Mouse (Mus musculus) spleen, adult 2 months (tissue): ENCODE measurements around the gene Ankrd52. TPM values are rescaled to one million over a fixed set of nuclear protein-coding genes. Genes with fewer than 3 reads are reported as not detected.

ENCODE experiments used
- DNase-seq, 2 experiments: peaks; one replicate each; pipeline versions ENCODE4 v3.0.0 to v3.0.0-alpha.2; 2012 to 2021; ENCODE audit warnings: low spot score in 2 of 2, low read depth in 1 of 2
- H3K27ac ChIP-seq: fragments of 200-500 bp; 2 replicates; pipeline ENCODE4 v1.5.1; 2012; ENCODE audit warnings: low read length, inconsistent platforms; ENCODE audit not compliant: insufficient read depth
- H3K27me3 ChIP-seq: fragments of 200-500 bp; 2 replicates; pipeline ENCODE4 v1.6.1; 2012; ENCODE audit warnings: mild to moderate bottlenecking, moderate library complexity, low read length, inconsistent platforms; ENCODE audit not compliant: control insufficient read depth, insufficient read depth
- H3K36me3 ChIP-seq: fragments of 200-500 bp; 2 replicates; pipeline ENCODE4 v1.6.1; 2012; ENCODE audit warnings: mild to moderate bottlenecking, low read length, inconsistent platforms; ENCODE audit not compliant: control insufficient read depth, insufficient read depth
- H3K4me1 ChIP-seq: fragments of 200-500 bp; 2 replicates; pipeline ENCODE4 v1.6.1; 2011; ENCODE audit warnings: inconsistent platforms; ENCODE audit not compliant: control insufficient read depth, insufficient read depth, insufficient read length
- H3K4me3 ChIP-seq: fragments of 200-500 bp; 2 replicates; pipeline ENCODE4 v1.5.1; 2011; ENCODE audit warnings: mild to moderate bottlenecking, inconsistent platforms; ENCODE audit not compliant: insufficient read depth, insufficient read length; ENCODE audit errors: extremely low read depth
- CTCF ChIP-seq: fragments of 200-500 bp; IDR thresholded peaks from 2 replicates; pipeline ENCODE4 v1.5.1; 2011; ENCODE audit warnings: mild to moderate bottlenecking, inconsistent platforms; ENCODE audit not compliant: insufficient read depth, insufficient read length, insufficient replicate concordance; ENCODE audit errors: extremely low read depth
- POLR2A ChIP-seq: fragments of 200-500 bp; IDR thresholded peaks from 2 replicates; pipeline ENCODE4 v1.6.1; 2011; ENCODE audit warnings: low read depth, low read length, inconsistent platforms
- WGBS: fragments of 180-500 bp; shearing (Covaris S2); methylation state at CpG from one replicate; pipeline ENCODE4 v1.1.7; 2018; 5-methylcytosine and 5-hydroxymethylcytosine counted together
- polyA plus RNA-seq: library from polyadenylated mRNA; depleted of rRNA; stranded (reverse); fragments of >200 nt; gene quantifications from 2 replicates; pipeline ENCODE4 v1.2.3, GENCODE M21; 2012

Ankrd52 gene
- polyA plus RNA-seq, 1 experiment = 31.1 TPM

- Histone ChIP-seq H3K27me3 (no peaks in the 10 kb centered on the region), H3K36me3 (peaks cover 30% of the 10 kb centered on the region), H3K4me3 (no peak overlapping the region), H3K4me1 (no peaks in the 10 kb centered on the region), H3K27ac (no peak overlapping the region)
- TF ChIP-seq POLR2A (no peak), CTCF (peak; percentile 20; the same call in 1 of the 2 replicates)
- DNase-seq = peak in 1 of 2 experiments; percentile 50
- 46% methylated on average over 2 of the region's 2 CpGs for WGBS
Measured at GRCm38 (mm10) chr10:128358796-128359195, 18.1 kb upstream of the Ankrd52 start.

- Histone ChIP-seq H3K27ac (no peak overlapping the region), H3K36me3 (peaks cover 26% of the 10 kb centered on the region), H3K4me3 (no peak overlapping the region), H3K4me1 (no peaks in the 10 kb centered on the region), H3K27me3 (no peaks in the 10 kb centered on the region)
- DNase-seq = no peak
- 79% methylated on average over 6 of the region's 6 CpGs for WGBS
- TF ChIP-seq CTCF (no peak), POLR2A (no peak)
Measured at GRCm38 (mm10) chr10:128359226-128359625, 17.7 kb upstream of the Ankrd52 start.

- WGBS = 95% methylated on average over 6 of the region's 6 CpGs
- DNase-seq = no peak
- H3K27me3 ChIP-seq = no peaks in the 10 kb centered on the region
- TF ChIP-seq CTCF = no peak
- no peak for TF ChIP-seq POLR2A
- H3K36me3 ChIP-seq = peaks cover 22% of the 10 kb centered on the region
- no peak overlapping the region for H3K27ac ChIP-seq
- H3K4me1 ChIP-seq = no peaks in the 10 kb centered on the region
- H3K4me3 ChIP-seq = no peak overlapping the region
Measured at GRCm38 (mm10) chr10:128361836-128362235, 15.1 kb upstream of the Ankrd52 start.

GRCm38 (mm10) chr10:128362568-128362967, 14.3 kb upstream of the Ankrd52 start:
- H3K36me3 ChIP-seq = peaks cover 22% of the 10 kb centered on the region
- TF ChIP-seq CTCF = no peak
- TF ChIP-seq POLR2A = no peak

GRCm38 (mm10) chr10:128367899-128368401, 9.0 kb upstream of the Ankrd52 start:
- no peaks in the 10 kb centered on the region; the same call in 1 of the 2 replicates for H3K4me1 ChIP-seq
- H3K36me3 ChIP-seq = peaks cover 2% of the 10 kb centered on the region; the same call in 1 of the 2 replicates
- no peaks in the 10 kb centered on the region for H3K27me3 ChIP-seq
- no peak for DNase-seq
- TF ChIP-seq POLR2A = no peak
- TF ChIP-seq CTCF = no peak
- peak overlapping the region; percentile 63 for H3K4me3 ChIP-seq
- WGBS = 18% methylated on average over 19 of the region's 19 CpGs
- H3K27ac ChIP-seq = peak overlapping the region; percentile 84

More at GRCm38 (mm10) chr10:128362568-128362967, 14.3 kb upstream of the Ankrd52 start:
- H3K4me1 ChIP-seq = no peaks in the 10 kb centered on the region; the same call in 1 of the 2 replicates
- no peak overlapping the region for H3K27ac ChIP-seq
- WGBS = 69% methylated on average over 3 of the region's 3 CpGs
- no peak overlapping the region for H3K4me3 ChIP-seq
- DNase-seq = no peak
- H3K27me3 ChIP-seq = no peaks in the 10 kb centered on the region

- Histone ChIP-seq H3K4me3 (peak within 1 kb of the TSS; percentile 63), H3K27me3 (no peaks in the 10 kb centered on the region), H3K36me3 (no peaks in the 10 kb centered on the region; the same call in 1 of the 2 replicates), H3K27ac (peak within 1 kb of the TSS; percentile 84), H3K4me1 (no peaks in the 10 kb centered on the region; the same call in 1 of the 2 replicates)
- DNase-seq = peak; percentile 81 to 87
- peak; percentile 83 for TF ChIP-seq POLR2A
- TF ChIP-seq CTCF = no peak
- WGBS = under 1% methylated on average over 81 of the region's 87 CpGs
Measured at GRCm38 (mm10) chr10:128368402-128369217, 8.3 kb upstream of the Ankrd52 start, which contains the start of gene Coq10a. TSS of gene Coq10a (minus strand) at chr10:128368997.

- H3K27ac ChIP-seq = peak overlapping the region; percentile 84
- H3K4me1 ChIP-seq = no peaks in the 10 kb centered on the region; the same call in 1 of the 2 replicates
- WGBS = 5% methylated on average over 9 of the region's 9 CpGs
- DNase-seq = no peak
- H3K27me3 ChIP-seq = no peaks in the 10 kb centered on the region
- H3K36me3 ChIP-seq = no peaks in the 10 kb centered on the region; the same call in 1 of the 2 replicates
- TF ChIP-seq POLR2A (no peak), CTCF (no peak)
- peak overlapping the region; percentile 63 for H3K4me3 ChIP-seq
Measured at GRCm38 (mm10) chr10:128369218-128369543, 7.7 kb upstream of the Ankrd52 start.
